Mouse (Mus musculus) lung, postnatal 4 days (tissue): ENCODE results near the gene Wasf3.
A peak's percentile ranks its signal among the peaks of the same experiment; 100 is the strongest.

ENCODE experiments used
- DNase-seq, 2 experiments: peaks; one replicate each; pipeline ENCODE4 v3.0.0; 2021

The Wasf3 gene

GRCm38 (mm10) chr5:146402311-146402710 is 17.5 kb downstream of the Wasf3 start:
- no peak for DNase-seq

GRCm38 (mm10) chr5:146403923-146404322 is 19.1 kb downstream of the Wasf3 start:
- no peak for DNase-seq

GRCm38 (mm10) chr5:146406133-146406532 is 21.3 kb downstream of the Wasf3 start:
- DNase-seq = no peak

GRCm38 (mm10) chr5:146407791-146408190 is 23.0 kb downstream of the Wasf3 start:
- DNase-seq = no peak

- no peak for DNase-seq
Observed at GRCm38 (mm10) chr5:146408604-146409003, 23.8 kb downstream of the Wasf3 start.

- no peak for DNase-seq
Observed at GRCm38 (mm10) chr5:146410821-146411220, 26.0 kb downstream of the Wasf3 start.

- peak; percentile 28 to 54 for DNase-seq
Observed at GRCm38 (mm10) chr5:146412743-146413430, 28.1 kb downstream of the Wasf3 start.

GRCm38 (mm10) chr5:146414611-146415010 is 29.8 kb downstream of the Wasf3 start:
- no peak for DNase-seq

GRCm38 (mm10) chr5:146415218-146415617 is 30.4 kb downstream of the Wasf3 start:
- DNase-seq = peak in 1 of 2 experiments; percentile 20

- DNase-seq = peak in 1 of 2 experiments; percentile 10
Observed at GRCm38 (mm10) chr5:146416331-146417110, 31.7 kb downstream of the Wasf3 start.

GRCm38 (mm10) chr5:146418092-146418491 is 33.3 kb downstream of the Wasf3 start:
- peak in 1 of 2 experiments; percentile 25 for DNase-seq

GRCm38 (mm10) chr5:146420081-146420480 is 35.3 kb downstream of the Wasf3 start:
- peak; percentile 24 to 46 for DNase-seq

GRCm38 (mm10) chr5:146424711-146425326 is 40.0 kb downstream of the Wasf3 start:
- DNase-seq = peak; percentile 21 to 71

- DNase-seq = no peak
Observed at GRCm38 (mm10) chr5:146425656-146426055, 40.9 kb downstream of the Wasf3 start.

GRCm38 (mm10) chr5:146428109-146428508 is 43.3 kb downstream of the Wasf3 start:
- no peak for DNase-seq

GRCm38 (mm10) chr5:146431821-146432220 is 47.0 kb downstream of the Wasf3 start:
- peak in 1 of 2 experiments; percentile 12 for DNase-seq

- no peak for DNase-seq
Observed at GRCm38 (mm10) chr5:146432476-146432875, 47.7 kb downstream of the Wasf3 start.

GRCm38 (mm10) chr5:146435316-146435715 is 50.5 kb downstream of the Wasf3 start:
- no peak for DNase-seq

GRCm38 (mm10) chr5:146436796-146437195 is 52.0 kb downstream of the Wasf3 start:
- no peak for DNase-seq

- DNase-seq = no peak
Observed at GRCm38 (mm10) chr5:146439152-146439781, 54.5 kb downstream of the Wasf3 start.

GRCm38 (mm10) chr5:146440273-146440672 is 55.5 kb downstream of the Wasf3 start:
- DNase-seq = no peak

- DNase-seq = no peak
Observed at GRCm38 (mm10) chr5:146442767-146443166, 58.0 kb downstream of the Wasf3 start.

GRCm38 (mm10) chr5:146446633-146447032 is 61.8 kb downstream of the Wasf3 start:
- no peak for DNase-seq
